In genomic region chr10:102712263-102712662, GRCm38 (mm10) we compare ENCODE assay signal across 18 mouse cellular contexts.
DNase-seq lines count a peak whose midpoint lies in the region; ATAC-seq and TF ChIP-seq lines count a peak whose summit lies in the region.
"Had no signal": no experiment of that assay in that cellular context is flagged by ENCODE, and none has a peak within 500 bp of the region (broad histone marks: within the 10 kb centered on the region; RNA-seq: fewer than 3 reads in every experiment).

No protein-coding gene starts in this region.

- no peak for TF ChIP-seq CTCF in layer of hippocampus, adult 2 months (conservative IDR thresholded peaks at IDR 0.05)
- TF ChIP-seq CTCF in thymus, adult 2 months (IDR thresholded peaks at IDR 0.05; ENCODE audit: borderline replicate concordance, control insufficient read depth, extremely low read depth, insufficient read depth, low read length, poor library complexity) = no peak

- peak overlapping the region; percentile 43; the same call in 1 of the 2 replicates for H3K27ac ChIP-seq in layer of hippocampus, adult 2 months
- H3K27ac ChIP-seq in thymus, adult 2 months (ENCODE audit: control insufficient read depth, insufficient read depth, low read length) = no peak overlapping the region
- H3K27ac ChIP-seq: embryonic facial prominence, embryonic 13.5 days; liver, embryonic 12.5 days had no signal

- TF ChIP-seq POLR2A in thymus, adult 2 months (IDR thresholded peaks at IDR 0.05; ENCODE audit: control insufficient read depth, extremely low read depth, insufficient read depth, low read length, poor library complexity) = no peak

- WGBS in thymus, adult 2 months = 16% methylated on average over 2 of the region's 2 CpGs

- H3K36me3 ChIP-seq in thymus, adult 2 months (ENCODE audit: control insufficient read depth, insufficient read depth, low read length) = no peaks in the 10 kb centered on the region
- H3K36me3 ChIP-seq: embryonic facial prominence, embryonic 13.5 days; liver, embryonic 12.5 days had no signal

- ATAC-seq in megakaryocyte progenitor cell, adult 5-6 weeks (replicated peaks; ENCODE audit: poor library complexity) = peak; percentile 99
- ATAC-seq: activated CD4-positive, CD25-positive, alpha-beta regulatory T cell, adult 4 months; forebrain, embryonic 14.5 days; hindbrain, embryonic 16.5 days; liver, embryonic 12.5 days had no signal

- H3K4me3 ChIP-seq in layer of hippocampus, adult 2 months = no peak overlapping the region
- no peak overlapping the region for H3K4me3 ChIP-seq in thymus, adult 2 months (ENCODE audit: control insufficient read depth, insufficient read depth, low read length)
- H3K4me3 ChIP-seq: embryonic facial prominence, embryonic 13.5 days; liver, embryonic 12.5 days; megakaryocyte, embryonic 14.5 days had no signal

- intact Hi-C loops in heart, postnatal 25 days (cut with DNase I) = loop anchor here (2.0 kb wide), 1 partner anchor 25 kb away; no protein-coding TSS in a partner anchor

- H3K27me3 ChIP-seq in thymus, adult 2 months (ENCODE audit: control insufficient read depth, insufficient read depth, low read length) = no peaks in the 10 kb centered on the region
- H3K27me3 ChIP-seq: embryonic facial prominence, embryonic 13.5 days; liver, embryonic 12.5 days; megakaryocyte, embryonic 14.5 days had no signal

- no peaks in the 10 kb centered on the region for H3K4me1 ChIP-seq in thymus, adult 2 months (replicated peaks; ENCODE audit: control insufficient read depth, insufficient read depth, low read length)
- H3K4me1 ChIP-seq: embryonic facial prominence, embryonic 13.5 days; liver, embryonic 12.5 days; megakaryocyte, embryonic 14.5 days had no signal

- peak; percentile 96 for DNase-seq in heart, adult 11 months
- DNase-seq in heart, postnatal 25 days (ENCODE audit: low spot score) = no peak
- no peak for DNase-seq in layer of hippocampus, adult 2 months (ENCODE audit: low spot score in 2 of 2)
- DNase-seq in layer of hippocampus, postnatal 36 days = no peak
- DNase-seq in kidney, postnatal 10 days = peak; percentile 14
- no peak for DNase-seq in thymus, adult 2 months
- DNase-seq in thymus, postnatal 25 days = no peak
- DNase-seq: cerebellum, postnatal 10 days; gastrocnemius, postnatal 36 days; right cerebral cortex, postnatal 14 days; thymus, postnatal 36 days had no signal

Comparison
In these comparisons a context has a peak if more than half of its experiments do, and no peak if none do; other contexts are left out.
1. DNase-seq: peak in heart, adult 11 months (single experiment) and kidney, postnatal 10 days (single experiment); none in heart, postnatal 25 days (single experiment), layer of hippocampus, adult 2 months (0 of 2), layer of hippocampus, postnatal 36 days (0 of 2), thymus, adult 2 months (single experiment) and thymus, postnatal 25 days (single experiment).